In the genomic region with DNA sequence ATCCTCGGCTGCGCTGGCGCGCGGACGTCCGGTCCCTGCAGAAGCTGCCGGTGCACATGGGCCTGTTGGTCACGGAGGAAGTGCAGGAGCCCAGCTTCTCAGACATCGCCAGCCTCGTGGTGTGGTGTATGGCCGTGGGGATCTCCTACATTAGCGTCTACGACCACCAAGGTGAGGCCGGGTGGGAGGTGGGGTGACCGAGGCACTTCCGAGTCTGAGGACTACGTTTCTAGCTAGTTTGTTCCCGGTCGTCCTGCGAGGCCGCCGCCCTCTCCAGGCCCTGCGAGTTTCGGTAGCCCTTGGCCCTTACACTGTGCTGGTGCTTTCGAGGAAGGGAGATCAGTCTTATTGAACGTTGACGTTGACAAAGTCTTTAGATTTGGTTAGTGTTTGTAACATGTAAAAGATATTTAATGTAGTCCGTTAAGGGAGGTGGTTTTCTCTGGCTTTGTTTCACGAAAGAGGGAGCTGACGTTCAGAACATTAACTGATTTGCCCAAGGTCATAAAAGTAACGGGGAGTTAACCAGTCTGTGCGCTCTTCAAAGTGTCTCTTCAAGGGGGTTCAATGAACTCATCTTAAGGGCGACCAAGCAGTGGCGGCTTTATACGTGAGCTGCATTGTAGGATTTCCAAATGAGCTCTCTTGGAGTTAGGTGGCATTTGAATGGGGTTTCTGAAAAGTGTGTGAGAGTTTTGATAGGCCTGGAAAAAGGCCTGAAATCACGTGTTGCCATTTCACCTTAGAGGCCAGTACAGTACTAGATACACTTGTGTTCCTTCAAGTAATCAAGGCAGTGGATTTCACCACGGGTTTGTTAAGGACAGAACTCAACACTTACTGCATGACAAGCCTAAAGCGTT, we compare ENCODE assay signal across 8 mouse cellular contexts. TPM values are rescaled to one million over a fixed set of nuclear protein-coding genes. Genes with fewer than 3 reads are reported as not detected.
DNase-seq lines count a peak whose midpoint lies in the region; ATAC-seq and TF ChIP-seq lines count a peak whose summit lies in the region.

No protein-coding gene starts in this region.

- WGBS in liver, adult 2 months: under 1% methylated on average over 39 of the region's 39 CpGs
- WGBS in limb, embryonic 15.5 days: 1% methylated on average over 39 of the region's 39 CpGs
- 2% methylated on average over 39 of the region's 39 CpGs for WGBS in neural tube, embryonic 15.5 days

- peak; percentile 63 for DNase-seq in liver, adult 2 months (ENCODE audit: extremely low read depth, low read depth, low spot score)
- DNase-seq in liver: no peak
- peak; percentile 51 for DNase-seq in brain, embryonic 14.5 days (ENCODE audit: low read depth)
- DNase-seq in urinary bladder, postnatal 14 days (ENCODE audit: low spot score): no peak
- no peak for DNase-seq in cerebellum, adult 11-12 months

- peak overlapping the region; percentile 72 for H3K27ac ChIP-seq in liver, adult 2 months (replicated peaks; ENCODE audit: insufficient read depth, low read depth, low read length)
- H3K27ac ChIP-seq in limb, embryonic 15.5 days: peak overlapping the region; percentile 96
- peak overlapping the region; percentile 99 for H3K27ac ChIP-seq in neural tube, embryonic 15.5 days (replicated peaks)

- no peak for TF ChIP-seq CTCF in liver, adult 2 months (IDR thresholded peaks at IDR 0.05; ENCODE audit: low read depth, low read length)
- TF ChIP-seq CTCF in brain, embryonic 14.5 days (IDR thresholded peaks at IDR 0.05; ENCODE audit: borderline replicate concordance, extremely low read depth, insufficient read depth, insufficient read length): no peak

- H3K4me1 ChIP-seq in liver, adult 2 months (ENCODE audit: control insufficient read depth, insufficient read depth, low read length): peaks cover 23% of the 10 kb centered on the region
- peaks cover 18% of the 10 kb centered on the region for H3K4me1 ChIP-seq in limb, embryonic 15.5 days
- peaks cover 28% of the 10 kb centered on the region for H3K4me1 ChIP-seq in neural tube, embryonic 15.5 days

- no peaks in the 10 kb centered on the region for H3K36me3 ChIP-seq in liver, adult 2 months (ENCODE audit: control insufficient read depth, insufficient read depth, low read length)
- no peaks in the 10 kb centered on the region for H3K36me3 ChIP-seq in limb, embryonic 15.5 days
- H3K36me3 ChIP-seq in neural tube, embryonic 15.5 days: no peaks in the 10 kb centered on the region

- no peaks in the 10 kb centered on the region for H3K9me3 ChIP-seq in limb, embryonic 15.5 days
- H3K9me3 ChIP-seq in neural tube, embryonic 15.5 days (replicated peaks): no peaks in the 10 kb centered on the region

- H3K4me2 ChIP-seq in limb, embryonic 15.5 days: peak overlapping the region; percentile 59
- H3K4me2 ChIP-seq in neural tube, embryonic 15.5 days: peak overlapping the region; percentile 68

- ATAC-seq in granulocyte monocyte progenitor cell, adult 5-6 weeks (replicated peaks; ENCODE audit: poor library complexity, severe bottlenecking): peak; percentile 25
- peak; percentile 17; the same call in 1 of the 2 replicates for ATAC-seq in limb, embryonic 15.5 days (ENCODE audit: insufficient number of reproducible peaks, low FRiP score, low TSS enrichment, low read depth)
- peak; percentile 63 for ATAC-seq in neural tube, embryonic 15.5 days (ENCODE audit: low FRiP score)

- H3K9ac ChIP-seq in liver, adult 2 months (ENCODE audit: low read depth, low read length): peak overlapping the region; percentile 89
- peak overlapping the region; percentile 88 for H3K9ac ChIP-seq in limb, embryonic 15.5 days
- H3K9ac ChIP-seq in neural tube, embryonic 15.5 days (replicated peaks): peak overlapping the region; percentile 80

- TF ChIP-seq POLR2A in liver, adult 2 months (IDR thresholded peaks at IDR 0.05; ENCODE audit: extremely low read depth, insufficient read depth, low read length): no peak
- no peak for TF ChIP-seq POLR2A in brain, embryonic 14.5 days (IDR thresholded peaks at IDR 0.05; ENCODE audit: borderline replicate concordance, extremely low read depth, insufficient read depth, insufficient read length, poor library complexity, severe bottlenecking)

- H3K4me3 ChIP-seq in liver, adult 2 months (ENCODE audit: insufficient read depth, low read depth, low read length): peak overlapping the region; percentile 82
- peak overlapping the region; percentile 97 for H3K4me3 ChIP-seq in limb, embryonic 15.5 days
- peak overlapping the region; percentile 89 for H3K4me3 ChIP-seq in neural tube, embryonic 15.5 days (replicated peaks)

- H3K27me3 ChIP-seq in liver, adult 2 months (ENCODE audit: control insufficient read depth, insufficient read depth, low read length): no peaks in the 10 kb centered on the region
- no peaks in the 10 kb centered on the region for H3K27me3 ChIP-seq in limb, embryonic 15.5 days
- H3K27me3 ChIP-seq in neural tube, embryonic 15.5 days (replicated peaks): no peaks in the 10 kb centered on the region

- H3K79me2 ChIP-seq in liver, adult 2 months (ENCODE audit: control insufficient read depth, insufficient read depth, low read length): peaks cover 26% of the 10 kb centered on the region

RNA-seq across cellular contexts. Expression of gene Nus1, which starts 0.9 kb away (rescaled TPM):
- total RNA-seq in liver, adult 2 months (2014; rRNA removed): 13.6 and 13.7 TPM in 2 replicates
- 9.7 and 11.6 TPM in 2 replicates for polyA plus RNA-seq in liver, adult 2 months (2012; rRNA removed)
- 21.1 and 27.7 TPM in 2 replicates for polyA plus RNA-seq in brain, embryonic 14.5 days (2012; rRNA removed)
- total RNA-seq in granulocyte monocyte progenitor cell, adult 5-6 weeks (2014; fragmentation: Nextera tagmentation): 26.1 and 31.0 TPM in 2 replicates
- 25.9 and 29.8 TPM in 2 replicates for total RNA-seq in granulocyte monocyte progenitor cell, adult 5-6 weeks (2017)
- polyA plus RNA-seq in limb, embryonic 15.5 days (2015; fragmentation: Nextera tagmentation; extraction: Ambion mirVana): 12.3 and 15.8 TPM in 2 replicates
- polyA plus RNA-seq in neural tube, embryonic 15.5 days (2015; fragmentation: Nextera tagmentation; extraction: Ambion mirVana): 20.3 and 21.3 TPM in 2 replicates

RNA-seq across cellular contexts. Expression of gene Nepn, which starts 29.5 kb away (rescaled TPM):
- not detected in 2 replicates for total RNA-seq in liver, adult 2 months (2014; rRNA removed)
- not detected in 2 replicates for polyA plus RNA-seq in liver, adult 2 months (2012; rRNA removed)
- 0.05 TPM in 1 of 2 replicates, not detected in the other for polyA plus RNA-seq in brain, embryonic 14.5 days (2012; rRNA removed)
- not detected in 2 replicates for total RNA-seq in granulocyte monocyte progenitor cell, adult 5-6 weeks (2014; fragmentation: Nextera tagmentation)
- not detected in 2 replicates for total RNA-seq in granulocyte monocyte progenitor cell, adult 5-6 weeks (2017)
- polyA plus RNA-seq in limb, embryonic 15.5 days (2015; fragmentation: Nextera tagmentation; extraction: Ambion mirVana): not detected in 2 replicates
- polyA plus RNA-seq in neural tube, embryonic 15.5 days (2015; fragmentation: Nextera tagmentation; extraction: Ambion mirVana): 0.20 TPM in 1 of 2 replicates, not detected in the other

RNA-seq across cellular contexts. Expression of gene Gopc, which starts 36.3 kb away (rescaled TPM):
- total RNA-seq in liver, adult 2 months (2014; rRNA removed): 14.9 and 16.5 TPM in 2 replicates
- polyA plus RNA-seq in liver, adult 2 months (2012; rRNA removed): 3.7 and 4.8 TPM in 2 replicates
- polyA plus RNA-seq in brain, embryonic 14.5 days (2012; rRNA removed): 10.3 and 19.4 TPM in 2 replicates
- total RNA-seq in granulocyte monocyte progenitor cell, adult 5-6 weeks (2014; fragmentation: Nextera tagmentation): 16.8 and 19.0 TPM in 2 replicates
- 15.1 and 16.6 TPM in 2 replicates for total RNA-seq in granulocyte monocyte progenitor cell, adult 5-6 weeks (2017)
- polyA plus RNA-seq in limb, embryonic 15.5 days (2015; fragmentation: Nextera tagmentation; extraction: Ambion mirVana): 18.6 and 23.5 TPM in 2 replicates
- 28.7 and 30.4 TPM in 2 replicates for polyA plus RNA-seq in neural tube, embryonic 15.5 days (2015; fragmentation: Nextera tagmentation; extraction: Ambion mirVana)

RNA-seq across cellular contexts. Expression of gene Gm26741, which starts 59.7 kb away (rescaled TPM):
- total RNA-seq in liver, adult 2 months (2014; rRNA removed): not detected in 2 replicates
- polyA plus RNA-seq in liver, adult 2 months (2012; rRNA removed): not detected in 2 replicates
- polyA plus RNA-seq in brain, embryonic 14.5 days (2012; rRNA removed): not detected in 2 replicates
- not detected in 2 replicates for total RNA-seq in granulocyte monocyte progenitor cell, adult 5-6 weeks (2014; fragmentation: Nextera tagmentation)
- total RNA-seq in granulocyte monocyte progenitor cell, adult 5-6 weeks (2017): not detected in 2 replicates
- not detected in 2 replicates for polyA plus RNA-seq in limb, embryonic 15.5 days (2015; fragmentation: Nextera tagmentation; extraction: Ambion mirVana)
- not detected in 2 replicates for polyA plus RNA-seq in neural tube, embryonic 15.5 days (2015; fragmentation: Nextera tagmentation; extraction: Ambion mirVana)

Comparison
In these comparisons a context has a peak if more than half of its experiments do, and no peak if none do; other contexts are left out.
1. DNase-seq: peak in liver, adult 2 months (single experiment) and brain, embryonic 14.5 days (single experiment); none in liver (single experiment), urinary bladder, postnatal 14 days (single experiment) and cerebellum, adult 11-12 months (single experiment).
2. Peak in every context shown above with its lines, with median percentiles within 50 percentile points of each other: H3K27ac ChIP-seq, H3K4me3 ChIP-seq, H3K9ac ChIP-seq and ATAC-seq.